Mouse (Mus musculus): ENCODE results near the gene Fam185a.

DNA sequence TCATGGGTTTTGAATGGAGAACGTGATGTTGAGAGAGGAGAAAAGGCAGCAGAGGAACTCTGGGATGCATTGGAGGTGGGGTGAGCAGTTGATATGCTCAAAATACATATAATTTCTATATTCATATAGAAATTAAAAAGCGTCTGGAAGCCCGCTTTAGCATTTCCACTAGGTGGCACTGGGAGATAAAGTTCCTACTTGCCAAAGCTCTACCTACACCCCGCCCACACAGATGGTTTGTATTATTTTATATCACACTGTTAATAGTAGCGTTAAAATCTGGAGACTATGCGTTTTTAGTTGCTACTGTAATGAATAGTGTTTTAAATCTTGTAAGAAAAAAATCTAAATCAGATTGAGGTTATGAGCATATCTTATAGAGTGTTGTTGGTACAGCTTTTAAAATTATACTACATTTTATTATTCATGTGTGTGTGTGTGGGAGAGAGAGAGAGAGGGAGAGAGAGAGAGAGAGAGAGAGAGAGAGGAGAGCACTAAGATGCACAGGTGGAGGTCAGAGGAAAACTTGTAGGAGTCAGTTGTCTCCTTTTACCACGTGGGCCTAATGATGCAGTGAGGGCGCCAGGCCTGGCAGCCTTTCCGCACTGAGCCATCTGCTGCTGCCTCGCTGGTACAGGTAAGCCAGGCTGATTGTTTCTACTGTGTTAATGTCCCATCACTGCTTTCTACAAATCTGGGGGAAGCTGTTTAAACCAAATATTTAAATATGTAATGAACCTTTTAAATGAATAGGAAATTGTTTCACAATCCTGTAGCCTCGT is 9.6 kb downstream of the Fam185a start:
- TF ChIP-seq POLR2A (IDR thresholded peaks at IDR 0.05; ENCODE audit: insufficient read depth, low read length) (no peak), CTCF (IDR thresholded peaks at IDR 0.05; ENCODE audit: low read depth, low read length) (no peak)
